Mouse (Mus musculus) neural tube, embryonic 12.5 days (tissue): Measurements from ENCODE around the gene Fmc1. TPM values are rescaled to one million over a fixed set of nuclear protein-coding genes. Genes with fewer than 3 reads are reported as not detected.

Experiments used
- ATAC-seq: fragments of 200-750 bp; cut with Nextera tagmentation; 2 replicates; pipeline ENCODE4 v1.8.0; 2017; ENCODE audit warnings: low read depth, mild to moderate bottlenecking, moderate TSS enrichment, moderate library complexity; ENCODE audit not compliant: low FRiP score
- H3K27ac ChIP-seq: fragments of 300-500 bp; sonication (generic); 2 replicates; pipeline ENCODE4 v1.5.1; 2016
- H3K27me3 ChIP-seq: fragments of 300-500 bp; sonication (generic); replicated peaks from 2 replicates; pipeline ENCODE4 v1.6.1; 2016; ENCODE audit warnings: mild to moderate bottlenecking
- H3K36me3 ChIP-seq: fragments of 300-500 bp; sonication (generic); 2 replicates; pipeline ENCODE4 v1.6.1; 2016; ENCODE audit warnings: mild to moderate bottlenecking
- H3K4me1 ChIP-seq: fragments of 300-500 bp; sonication (generic); 2 replicates; pipeline ENCODE4 v1.6.1; 2016
- H3K4me2 ChIP-seq: fragments of 300-500 bp; sonication (generic); replicated peaks from 2 replicates; pipeline ENCODE4 v1.6.1; 2016; ENCODE audit warnings: mild to moderate bottlenecking
- H3K4me3 ChIP-seq: fragments of 300-500 bp; sonication (generic); 2 replicates; pipeline ENCODE4 v1.5.1; 2016
- H3K9ac ChIP-seq: fragments of 300-500 bp; sonication (generic); 2 replicates; pipeline ENCODE4 v1.6.1; 2016; ENCODE audit warnings: mild to moderate bottlenecking
- H3K9me3 ChIP-seq: fragments of 300-500 bp; sonication (generic); 2 replicates; pipeline ENCODE4 v1.6.1; 2016; ENCODE audit warnings: mild to moderate bottlenecking
- WGBS: fragments of 180-500 bp; shearing (Covaris S2); methylation state at CpG from one replicate; pipeline ENCODE4 v1.1.7; 2016; 5-methylcytosine and 5-hydroxymethylcytosine counted together
- microRNA-seq: library from miRNA; unstranded; fragments of <30 nt; microRNA quantifications from one replicate; pipeline ENCODE4, GENCODE M21; 2017
- polyA plus RNA-seq: library from polyadenylated mRNA; unstranded; fragments of >200 nt; fragmentation: Nextera tagmentation; extraction: Ambion mirVana; gene quantifications from 2 replicates; pipeline ENCODE4 v1.2.1, GENCODE M21; 2016

The Fmc1 gene
- polyA plus RNA-seq, 1 experiment from 2014 or later, result 124 TPM

DNA sequence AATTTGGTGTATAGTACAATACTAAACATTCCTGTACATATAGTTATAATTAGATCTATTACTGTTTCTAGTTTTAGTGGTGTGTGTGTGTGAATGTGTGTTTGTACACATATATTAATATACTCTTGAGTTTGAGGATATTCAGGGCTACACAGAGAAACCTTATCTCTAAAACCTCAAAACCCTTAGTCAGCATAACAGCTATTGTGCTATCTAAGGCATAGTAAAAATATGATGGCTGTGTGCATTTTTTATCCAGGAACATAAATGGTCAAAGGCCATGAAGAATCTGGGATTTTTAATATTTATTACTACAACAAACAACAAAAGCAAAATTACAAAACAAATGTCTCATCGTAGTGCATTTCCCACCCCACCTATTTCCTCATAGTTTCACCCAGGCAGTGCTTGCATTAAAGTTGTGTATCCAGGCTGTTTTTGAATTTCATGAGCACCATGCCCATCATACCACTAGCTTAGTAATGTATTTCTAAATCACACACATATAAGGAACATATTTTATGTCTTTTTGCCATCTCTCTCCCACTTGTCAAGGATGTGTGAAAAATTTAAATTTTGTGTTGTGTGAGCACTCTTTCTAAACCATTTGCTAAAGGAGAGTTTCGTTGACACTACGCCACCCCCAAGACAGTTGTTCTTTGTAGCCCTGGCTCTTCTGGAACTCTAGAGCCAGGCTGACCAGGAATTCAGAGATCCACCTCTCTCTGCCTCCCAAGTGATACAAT is 47.0 kb downstream of the Fmc1 start:
- ATAC-seq, result no peak
- H3K4me2 ChIP-seq, result no peak overlapping the region
- no peak overlapping the region for H3K9ac ChIP-seq
- peaks cover 17% of the 10 kb centered on the region for H3K36me3 ChIP-seq
- WGBS, result 98% methylated on average over 3 of the region's 3 CpGs
- H3K9me3 ChIP-seq, result no peaks in the 10 kb centered on the region
- H3K27me3 ChIP-seq, result no peaks in the 10 kb centered on the region
- no peak overlapping the region for H3K27ac ChIP-seq
- H3K4me1 ChIP-seq, result no peaks in the 10 kb centered on the region
- H3K4me3 ChIP-seq, result no peak overlapping the region

DNA sequence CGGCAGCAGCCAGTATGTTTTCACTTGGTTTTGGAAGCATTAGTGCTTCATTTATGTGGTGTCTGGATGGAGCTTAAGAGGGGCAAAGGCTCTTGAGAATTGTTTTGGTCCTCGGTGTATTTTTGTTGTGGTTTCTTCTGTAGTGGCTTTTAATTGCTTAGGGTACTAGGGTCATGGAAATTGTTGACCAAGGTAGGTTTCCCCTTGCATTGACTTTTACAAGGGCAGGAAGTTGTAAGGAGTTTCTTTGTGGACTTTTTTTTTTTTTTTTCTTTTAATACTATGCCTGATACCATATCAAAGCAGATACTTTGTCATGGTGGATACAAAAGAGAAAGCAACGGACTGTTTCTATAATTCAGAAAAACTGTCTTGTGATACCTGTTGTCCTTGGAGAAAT is 48.4 kb downstream of the Fmc1 start:
- no peak overlapping the region for H3K4me2 ChIP-seq
- H3K36me3 ChIP-seq, result peaks cover 26% of the 10 kb centered on the region
- H3K27me3 ChIP-seq, result no peaks in the 10 kb centered on the region
- no peaks in the 10 kb centered on the region for H3K4me1 ChIP-seq
- no peak overlapping the region for H3K27ac ChIP-seq
- 92% methylated on average over 3 of the region's 3 CpGs for WGBS
- H3K9me3 ChIP-seq, result no peaks in the 10 kb centered on the region
- ATAC-seq, result no peak
- no peak overlapping the region for H3K9ac ChIP-seq
- H3K4me3 ChIP-seq, result no peak overlapping the region

Small RNAs within 50 kb of the gene (microRNA-seq; reads per million reads assigned to microRNA genes)
- gene Mir7670, result not detected

Other genes with a start within 250 kb of the Fmc1 start
- gene Zc3hav1l, start 234.2 kb upstream of the Fmc1 start, polyA plus RNA-seq, result 12.9 and 14.9 TPM in 2 replicates
- 1.8 and 2.0 TPM in 2 replicates for gene Zc3hav1, start 178.9 kb upstream of the Fmc1 start, polyA plus RNA-seq
- 10.2 and 11.7 TPM in 2 replicates for gene Ttc26, start 152.0 kb upstream of the Fmc1 start, polyA plus RNA-seq
- gene Ubn2, start 99.6 kb upstream of the Fmc1 start, polyA plus RNA-seq, result 30.2 and 32.8 TPM in 2 replicates
- 46.9 and 50.7 TPM in 2 replicates for gene Luc7l2, start 17.8 kb downstream of the Fmc1 start, polyA plus RNA-seq
- gene Klrg2, start 103.7 kb downstream of the Fmc1 start, polyA plus RNA-seq, result 0.14 TPM in 1 of 2 replicates, not detected in the other
- 7.3 and 7.8 TPM in 2 replicates for gene Clec2l, start 129.6 kb downstream of the Fmc1 start, polyA plus RNA-seq